Mouse (Mus musculus) forebrain, embryonic 11.5 days (tissue): ENCODE measurements at regions not wholly inside any gene's neighbourhood (a gene's known extent, or its start where the extent isn't known, plus 50 kb on each side); places are given as distances from the start of the nearest gene placed in this dataset.

Experiments used
- ATAC-seq: fragments of 200-750 bp; cut with Nextera tagmentation; replicated peaks from 2 replicates; pipeline ENCODE4 v1.8.0; 2017; ENCODE audit warnings: moderate TSS enrichment; ENCODE audit not compliant: low FRiP score
- DNase-seq: peaks from one replicate; pipeline ENCODE4 v3.0.0-alpha.2; 2017; ENCODE audit warnings: low spot score
- H3K27ac ChIP-seq: fragments of 300-500 bp; sonication (generic); 2 replicates; pipeline ENCODE4 v1.5.1; 2014; ENCODE audit warnings: low read depth, low read length
- H3K27me3 ChIP-seq: fragments of 300-500 bp; sonication (generic); 2 replicates; pipeline ENCODE4 v1.6.1; 2014; ENCODE audit warnings: mild to moderate bottlenecking, low read length, mixed read lengths; ENCODE audit not compliant: control insufficient read depth, insufficient read depth
- H3K36me3 ChIP-seq: fragments of 300-500 bp; sonication (generic); 2 replicates; pipeline ENCODE4 v1.6.1; 2014; ENCODE audit warnings: mild to moderate bottlenecking, low read length, moderate library complexity, mixed read lengths; ENCODE audit not compliant: control insufficient read depth, insufficient read depth
- H3K4me1 ChIP-seq: fragments of 300-500 bp; sonication (generic); replicated peaks from 2 replicates; pipeline ENCODE4 v1.6.1; 2014; ENCODE audit warnings: low read length, mixed read lengths; ENCODE audit not compliant: control insufficient read depth, insufficient read depth
- H3K4me2 ChIP-seq: fragments of 300-500 bp; sonication (generic); 2 replicates; pipeline ENCODE4 v1.6.1; 2014; ENCODE audit warnings: low read depth, mild to moderate bottlenecking, low read length, moderate library complexity, mixed read lengths; ENCODE audit not compliant: severe bottlenecking
- H3K4me3 ChIP-seq: fragments of 300-500 bp; sonication (generic); 2 replicates; pipeline ENCODE4 v1.5.1; 2014; ENCODE audit warnings: low read depth, low read length
- H3K9ac ChIP-seq: fragments of 300-500 bp; sonication (generic); 2 replicates; pipeline ENCODE4 v1.6.1; 2014; ENCODE audit warnings: low read length
- H3K9me3 ChIP-seq: fragments of 300-500 bp; sonication (generic); 2 replicates; pipeline ENCODE4 v1.6.1; 2016; ENCODE audit warnings: low read length, mixed read lengths; ENCODE audit not compliant: control insufficient read depth
- WGBS: fragments of 180-500 bp; shearing (Covaris S2); extraction: QIAGEN DNeasy Blood & Tissue Kit; methylation state at CpG from one replicate; pipeline ENCODE4 v1.1.7; 2014; 5-methylcytosine and 5-hydroxymethylcytosine counted together

GRCm38 (mm10) chr16:93041399-93041798 is 215.4 kb upstream of the Runx1 start:
- H3K4me1 ChIP-seq: no peaks in the 10 kb centered on the region
- H3K27ac ChIP-seq: no peak overlapping the region
- H3K9me3 ChIP-seq: no peaks in the 10 kb centered on the region
- H3K36me3 ChIP-seq: no peaks in the 10 kb centered on the region
- H3K4me3 ChIP-seq: no peak overlapping the region
- no peaks in the 10 kb centered on the region for H3K27me3 ChIP-seq
- no peak overlapping the region for H3K9ac ChIP-seq
- ATAC-seq (no peak), DNase-seq (no peak)
- no peak overlapping the region for H3K4me2 ChIP-seq

- H3K9me3 ChIP-seq: no peaks in the 10 kb centered on the region
- no peak overlapping the region for H3K9ac ChIP-seq
- ATAC-seq (no peak), DNase-seq (no peak)
- no peaks in the 10 kb centered on the region for H3K4me1 ChIP-seq
- H3K27me3 ChIP-seq: no peaks in the 10 kb centered on the region
- WGBS: 90% methylated on average over 9 of the region's 9 CpGs
- no peak overlapping the region for H3K4me2 ChIP-seq
- H3K36me3 ChIP-seq: no peaks in the 10 kb centered on the region
- no peak overlapping the region for H3K27ac ChIP-seq
- H3K4me3 ChIP-seq: no peak overlapping the region
Measured at GRCm38 (mm10) chr16:93035626-93036025, 209.7 kb upstream of the Runx1 start.

- Histone ChIP-seq H3K4me2 (no peak overlapping the region), H3K36me3 (no peaks in the 10 kb centered on the region), H3K9me3 (no peaks in the 10 kb centered on the region), H3K27me3 (no peaks in the 10 kb centered on the region), H3K27ac (no peak overlapping the region), H3K4me1 (no peaks in the 10 kb centered on the region), H3K9ac (no peak overlapping the region), H3K4me3 (no peak overlapping the region)
- ATAC-seq (no peak), DNase-seq (no peak)
- WGBS: 84% methylated on average over 3 of the region's 3 CpGs
Measured at GRCm38 (mm10) chr16:93033943-93034342, 208.0 kb upstream of the Runx1 start.

DNA sequence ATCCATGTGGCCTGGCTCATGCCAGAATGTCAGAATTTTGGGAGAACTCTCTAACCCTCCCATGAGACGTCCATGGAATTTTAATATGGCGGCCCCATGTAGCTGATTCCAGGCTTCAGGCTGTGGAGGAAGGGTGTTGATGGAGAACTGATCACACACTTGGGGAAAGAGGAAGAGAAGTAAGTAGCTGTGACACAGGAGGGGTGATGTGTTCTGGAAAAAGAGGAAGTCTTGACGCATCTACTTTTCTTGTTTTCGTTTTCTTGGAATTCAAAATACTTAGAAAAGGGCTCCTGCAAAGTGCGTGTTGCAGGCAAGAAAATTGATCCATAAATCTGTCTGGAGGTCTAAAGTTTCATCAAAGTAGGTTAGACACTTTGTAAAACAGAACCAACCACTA is 205.7 kb upstream of the Runx1 start:
- Histone ChIP-seq H3K9me3 (no peaks in the 10 kb centered on the region), H3K4me3 (no peak overlapping the region), H3K4me2 (no peak overlapping the region), H3K4me1 (no peaks in the 10 kb centered on the region), H3K36me3 (no peaks in the 10 kb centered on the region), H3K9ac (no peak overlapping the region), H3K27me3 (no peaks in the 10 kb centered on the region), H3K27ac (no peak overlapping the region)
- ATAC-seq (no peak), DNase-seq (no peak)
- 91% methylated on average over 5 of the region's 5 CpGs for WGBS

- WGBS: 88% methylated on average over 7 of the region's 7 CpGs
- ATAC-seq (no peak), DNase-seq (no peak)
Measured at GRCm38 (mm10) chr16:93028640-93029039, 202.7 kb upstream of the Runx1 start.

GRCm38 (mm10) chr16:93028016-93028415 is 202.1 kb upstream of the Runx1 start:
- no peaks in the 10 kb centered on the region for H3K27me3 ChIP-seq
- H3K9ac ChIP-seq: no peak overlapping the region
- H3K36me3 ChIP-seq: no peaks in the 10 kb centered on the region
- DNase-seq (no peak), ATAC-seq (no peak)
- H3K4me2 ChIP-seq: no peak overlapping the region
- no peak overlapping the region for H3K27ac ChIP-seq
- H3K9me3 ChIP-seq: no peaks in the 10 kb centered on the region
- 88% methylated on average over 7 of the region's 7 CpGs for WGBS
- no peak overlapping the region for H3K4me3 ChIP-seq
- H3K4me1 ChIP-seq: no peaks in the 10 kb centered on the region

More at GRCm38 (mm10) chr16:93028640-93029039, 202.7 kb upstream of the Runx1 start:
- Histone ChIP-seq H3K4me2 (no peak overlapping the region), H3K27me3 (no peaks in the 10 kb centered on the region), H3K9me3 (no peaks in the 10 kb centered on the region), H3K4me1 (no peaks in the 10 kb centered on the region), H3K27ac (no peak overlapping the region), H3K9ac (no peak overlapping the region), H3K36me3 (no peaks in the 10 kb centered on the region), H3K4me3 (no peak overlapping the region)

DNA sequence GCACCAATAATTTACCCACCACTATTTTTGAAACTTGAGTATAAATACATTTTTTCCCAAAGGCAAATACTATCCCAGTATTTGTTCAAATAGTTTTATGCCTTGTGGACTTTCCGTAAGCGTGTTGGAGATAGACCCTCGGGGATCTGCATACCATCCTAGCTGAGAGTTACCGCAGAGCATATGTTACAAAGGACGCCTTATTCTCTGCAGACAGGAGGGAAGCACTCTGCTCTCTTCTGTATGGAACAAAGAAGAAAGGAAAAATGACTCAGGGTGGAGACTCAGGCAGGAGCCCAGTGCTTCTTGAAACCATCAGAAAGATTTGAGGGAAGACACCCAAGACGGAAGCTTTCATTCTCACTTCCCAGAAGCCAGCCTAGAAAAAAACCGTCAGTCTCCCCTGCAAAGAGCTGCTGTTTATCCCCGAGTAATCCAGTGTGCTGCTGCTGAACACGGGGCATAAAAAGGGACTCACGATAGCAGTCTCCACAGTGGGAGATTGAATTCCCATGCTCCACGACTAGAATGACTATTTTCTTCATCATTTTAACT is 200.2 kb upstream of the Runx1 start:
- Histone ChIP-seq H3K4me1 (no peaks in the 10 kb centered on the region), H3K9me3 (no peaks in the 10 kb centered on the region), H3K9ac (no peak overlapping the region), H3K36me3 (no peaks in the 10 kb centered on the region), H3K4me2 (no peak overlapping the region), H3K27ac (no peak overlapping the region), H3K4me3 (no peak overlapping the region), H3K27me3 (no peaks in the 10 kb centered on the region)
- ATAC-seq (no peak), DNase-seq (no peak)
- 55% methylated on average over 11 of the region's 11 CpGs for WGBS

GRCm38 (mm10) chr16:93019800-93020555 is 194.0 kb upstream of the Runx1 start:
- Histone ChIP-seq H3K9ac (no peak overlapping the region), H3K4me1 (no peaks in the 10 kb centered on the region), H3K36me3 (no peaks in the 10 kb centered on the region), H3K4me2 (no peak overlapping the region), H3K9me3 (no peaks in the 10 kb centered on the region), H3K27ac (no peak overlapping the region), H3K4me3 (no peak overlapping the region), H3K27me3 (no peaks in the 10 kb centered on the region)
- ATAC-seq (no peak), DNase-seq (no peak)
- 74% methylated on average over 7 of the region's 7 CpGs for WGBS

DNA sequence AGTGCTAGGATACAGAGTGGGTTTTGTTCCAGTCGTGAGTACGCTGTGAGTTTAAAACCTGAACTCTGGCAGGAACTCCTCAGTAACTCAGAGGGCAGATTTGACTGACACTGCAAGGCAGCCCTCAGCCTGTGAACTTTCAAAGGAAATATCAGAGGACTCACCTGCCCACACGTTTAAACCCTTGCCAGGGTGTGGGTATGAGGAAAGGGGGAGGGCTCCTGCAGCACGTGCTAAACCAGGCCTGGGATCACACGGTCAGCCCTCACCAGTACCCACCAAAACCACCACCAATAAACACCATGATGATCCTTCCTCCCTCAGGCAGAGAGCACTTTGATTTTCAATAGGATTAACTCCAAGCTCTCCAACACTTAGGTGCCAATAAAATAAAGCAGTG is 192.8 kb upstream of the Runx1 start:
- Histone ChIP-seq H3K4me1 (no peaks in the 10 kb centered on the region), H3K9ac (no peak overlapping the region), H3K27me3 (no peaks in the 10 kb centered on the region), H3K4me3 (no peak overlapping the region), H3K4me2 (no peak overlapping the region), H3K36me3 (no peaks in the 10 kb centered on the region), H3K27ac (no peak overlapping the region), H3K9me3 (no peaks in the 10 kb centered on the region)
- ATAC-seq: no peak
- 68% methylated on average over 5 of the region's 5 CpGs for WGBS
- no peak for DNase-seq
